Mouse (Mus musculus): ENCODE measurements around the gene Rbpjl. TPM values are rescaled to one million over a fixed set of nuclear protein-coding genes. Genes with fewer than 3 reads are reported as not detected.

The Rbpjl gene
- polyA plus RNA-seq, 1 experiment from 2014 or later, result 0.49 TPM

DNA sequence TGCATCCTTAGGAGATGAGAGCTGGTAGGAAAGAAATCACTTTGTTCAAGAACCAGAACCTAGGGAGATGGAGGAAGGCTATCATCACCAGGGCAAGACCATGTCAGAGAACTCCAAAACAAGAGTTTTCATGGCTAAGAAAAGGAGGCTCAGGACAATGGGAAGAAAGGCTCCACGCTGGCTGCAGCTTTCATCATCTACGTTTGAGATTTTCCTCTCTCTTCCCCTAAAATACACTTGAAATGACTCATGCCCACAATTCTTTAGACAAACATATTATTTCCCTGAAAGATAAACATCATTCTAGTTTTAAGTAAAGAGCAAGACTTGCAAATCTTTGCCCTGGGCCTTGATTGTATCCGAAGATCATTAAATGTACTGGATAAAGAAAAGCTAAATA is 31.6 kb upstream of the Rbpjl start:
- no peak overlapping the region for H3K9ac ChIP-seq (ENCODE audit: low read length)
- no peaks in the 10 kb centered on the region for H3K4me1 ChIP-seq (ENCODE audit: control insufficient read depth, insufficient read depth, low read length)
- 73% methylated on average over 3 of the region's 3 CpGs for WGBS
- H3K27me3 ChIP-seq (ENCODE audit: control insufficient read depth, insufficient read depth, low read length), result no peaks in the 10 kb centered on the region
- H3K4me2 ChIP-seq (ENCODE audit: low read depth, low read length), result no peak overlapping the region
- no peak for ATAC-seq (replicated peaks; ENCODE audit: extremely low read depth, insufficient read depth, low FRiP score)
- H3K4me3 ChIP-seq (ENCODE audit: low read length), result no peak overlapping the region
- no peaks in the 10 kb centered on the region for H3K9me3 ChIP-seq (replicated peaks; ENCODE audit: control insufficient read depth, low read length)
- no peaks in the 10 kb centered on the region for H3K36me3 ChIP-seq (ENCODE audit: control insufficient read depth, insufficient read depth)
- no peak overlapping the region for H3K27ac ChIP-seq (ENCODE audit: low read length)

DNA sequence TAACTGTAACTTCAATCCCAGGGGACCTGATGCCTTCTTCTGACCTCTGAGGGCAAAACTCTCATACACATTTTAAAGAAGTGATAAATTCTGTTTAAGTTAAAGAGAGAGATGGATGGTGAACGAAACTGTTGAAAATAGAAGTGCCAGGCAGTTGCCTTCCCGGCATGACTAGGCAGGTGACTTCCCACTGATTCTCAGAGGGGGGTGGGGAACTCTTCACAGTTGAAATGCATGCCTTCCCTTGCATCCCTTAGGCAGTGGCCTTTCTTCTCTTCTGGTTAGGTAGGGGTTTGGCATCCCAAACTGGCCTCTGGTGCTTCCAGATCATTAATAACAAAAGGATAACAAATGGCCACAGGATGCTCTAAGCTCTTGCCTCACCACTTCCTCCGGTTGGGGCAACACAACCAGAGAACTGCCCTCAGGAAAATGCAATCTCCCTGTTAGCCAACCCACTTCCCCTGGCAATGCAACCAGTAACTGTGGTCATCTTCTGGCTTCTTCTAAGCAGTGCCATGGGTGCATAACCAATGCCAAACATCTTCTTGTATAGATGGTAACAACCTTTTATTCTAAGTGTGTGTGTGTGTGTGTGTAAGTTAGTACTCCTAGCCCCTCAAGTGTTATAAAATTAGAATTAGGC is 30.4 kb upstream of the Rbpjl start:
- H3K9ac ChIP-seq (ENCODE audit: low read length), result no peak overlapping the region
- no peak overlapping the region for H3K27ac ChIP-seq (ENCODE audit: low read length)
- H3K4me1 ChIP-seq (ENCODE audit: control insufficient read depth, insufficient read depth, low read length), result no peaks in the 10 kb centered on the region
- ATAC-seq (replicated peaks; ENCODE audit: extremely low read depth, insufficient read depth, low FRiP score), result no peak
- H3K36me3 ChIP-seq (ENCODE audit: control insufficient read depth, insufficient read depth), result no peaks in the 10 kb centered on the region
- H3K4me2 ChIP-seq (ENCODE audit: low read depth, low read length), result no peak overlapping the region
- WGBS, result 26% methylated on average over 3 of the region's 3 CpGs
- no peaks in the 10 kb centered on the region for H3K27me3 ChIP-seq (ENCODE audit: control insufficient read depth, insufficient read depth, low read length)
- H3K9me3 ChIP-seq (replicated peaks; ENCODE audit: control insufficient read depth, low read length), result no peaks in the 10 kb centered on the region
- no peak overlapping the region for H3K4me3 ChIP-seq (ENCODE audit: low read length)

DNA sequence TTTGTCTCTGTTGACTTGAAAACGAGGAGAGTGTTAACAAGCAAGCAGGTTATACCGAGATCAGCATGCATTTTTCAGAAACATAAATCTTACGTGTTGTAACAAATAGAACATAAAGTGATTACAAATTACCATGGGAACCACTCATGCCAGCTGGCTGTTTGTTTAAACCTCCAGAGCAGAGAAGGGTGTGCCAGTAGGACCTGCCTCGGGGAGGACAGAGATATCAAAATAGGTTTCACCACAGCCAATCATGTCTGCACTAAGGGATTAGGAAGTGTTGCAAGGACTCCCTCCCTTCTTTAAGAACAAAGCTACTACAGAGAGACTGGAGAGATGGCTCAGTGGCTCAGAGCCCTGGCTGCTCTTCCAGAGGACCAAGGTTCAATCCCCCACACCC is 29.8 kb upstream of the Rbpjl start:
- WGBS, result 40% methylated on average over 4 of the region's 4 CpGs
- Histone ChIP-seq H3K4me1 (ENCODE audit: control insufficient read depth, insufficient read depth, low read length) (no peaks in the 10 kb centered on the region), H3K9ac (ENCODE audit: low read length) (no peak overlapping the region), H3K27me3 (ENCODE audit: control insufficient read depth, insufficient read depth, low read length) (no peaks in the 10 kb centered on the region), H3K36me3 (ENCODE audit: control insufficient read depth, insufficient read depth) (no peaks in the 10 kb centered on the region), H3K4me2 (ENCODE audit: low read depth, low read length) (no peak overlapping the region), H3K9me3 (replicated peaks; ENCODE audit: control insufficient read depth, low read length) (no peaks in the 10 kb centered on the region), H3K4me3 (ENCODE audit: low read length) (no peak overlapping the region), H3K27ac (ENCODE audit: low read length) (no peak overlapping the region)
- ATAC-seq (replicated peaks; ENCODE audit: extremely low read depth, insufficient read depth, low FRiP score), result no peak

DNA sequence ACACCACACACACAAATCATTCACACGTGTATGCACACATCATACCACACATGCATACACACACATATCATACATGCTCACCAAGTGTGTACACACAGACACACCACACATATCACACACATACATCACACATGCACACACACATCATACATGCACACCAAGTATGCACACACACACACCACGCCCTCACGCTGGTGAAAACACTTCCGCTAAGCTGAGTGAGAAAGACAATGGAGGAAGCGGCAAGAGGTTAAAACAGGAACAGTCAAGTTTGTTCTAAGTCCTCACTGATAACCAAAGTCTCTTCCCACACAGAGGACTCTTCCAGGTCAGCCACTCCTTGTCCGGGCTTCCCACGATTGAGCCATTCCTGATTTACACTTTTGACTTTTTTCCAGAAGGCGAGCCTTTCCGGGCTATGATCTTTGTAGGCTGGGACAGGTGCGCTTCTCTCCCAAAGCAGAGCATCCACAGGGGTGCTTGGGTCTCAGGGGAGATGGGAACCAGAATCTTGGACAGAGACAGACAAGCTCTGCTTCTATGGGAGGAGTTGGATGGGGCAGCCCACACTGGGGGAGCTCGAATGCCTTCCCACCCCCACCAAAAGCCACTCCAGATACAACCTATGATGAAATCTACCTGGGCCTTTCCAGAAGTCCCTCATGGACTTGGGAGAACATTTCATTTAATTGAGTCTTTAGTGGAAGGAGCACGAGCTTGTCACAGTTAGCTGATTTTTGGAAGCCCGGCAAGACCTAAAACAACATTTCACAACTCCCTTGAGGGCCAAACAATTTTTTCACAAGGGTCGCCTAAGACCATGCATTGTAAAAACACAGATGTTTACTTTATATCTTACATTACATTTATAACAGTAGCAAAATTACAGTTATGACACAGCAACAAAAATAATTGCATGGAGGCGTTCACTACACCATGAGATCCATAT is 25.2 kb upstream of the Rbpjl start:
- H3K36me3 ChIP-seq (ENCODE audit: control insufficient read depth, insufficient read depth), result no peaks in the 10 kb centered on the region
- 76% methylated on average over 15 of the region's 15 CpGs for WGBS
- no peak for ATAC-seq (replicated peaks; ENCODE audit: extremely low read depth, insufficient read depth, low FRiP score)

DNA sequence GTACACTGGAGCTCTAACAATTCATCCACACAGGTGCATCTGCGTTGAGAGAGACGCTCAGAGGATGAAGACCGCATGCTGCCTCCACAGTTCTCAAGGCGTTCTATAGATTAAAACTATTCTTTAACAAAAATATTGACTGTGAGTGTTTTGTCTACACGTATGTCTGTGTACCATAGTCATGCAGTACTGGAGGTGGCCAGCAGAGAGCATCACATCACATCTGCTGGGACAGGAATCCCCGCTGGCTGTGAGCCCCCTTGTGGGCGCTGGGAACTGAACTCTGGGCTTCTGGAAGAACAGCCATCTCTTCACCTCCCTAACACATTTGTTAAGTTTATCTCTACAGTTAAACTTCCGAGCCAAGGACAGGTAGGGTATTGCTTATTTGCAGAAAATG is 21.2 kb upstream of the Rbpjl start:
- 75% methylated on average over 8 of the region's 8 CpGs for WGBS
- Histone ChIP-seq H3K9me3 (replicated peaks; ENCODE audit: control insufficient read depth, low read length) (no peaks in the 10 kb centered on the region; the same call in 1 of the 2 replicates), H3K9ac (ENCODE audit: low read length) (no peak overlapping the region), H3K27me3 (ENCODE audit: control insufficient read depth, insufficient read depth, low read length) (no peaks in the 10 kb centered on the region), H3K27ac (ENCODE audit: low read length) (no peak overlapping the region), H3K4me3 (ENCODE audit: low read length) (no peak overlapping the region), H3K4me2 (ENCODE audit: low read depth, low read length) (no peak overlapping the region), H3K4me1 (ENCODE audit: control insufficient read depth, insufficient read depth, low read length) (no peaks in the 10 kb centered on the region), H3K36me3 (ENCODE audit: control insufficient read depth, insufficient read depth) (no peaks in the 10 kb centered on the region)
- no peak for ATAC-seq (replicated peaks; ENCODE audit: extremely low read depth, insufficient read depth, low FRiP score)

More for the DNA sequence above, 25.2 kb upstream of the Rbpjl start:
- H3K4me3 ChIP-seq (ENCODE audit: low read length), result no peak overlapping the region
- H3K4me1 ChIP-seq (ENCODE audit: control insufficient read depth, insufficient read depth, low read length), result no peaks in the 10 kb centered on the region
- no peak overlapping the region for H3K9ac ChIP-seq (ENCODE audit: low read length)
- H3K9me3 ChIP-seq (replicated peaks; ENCODE audit: control insufficient read depth, low read length), result no peaks in the 10 kb centered on the region; the same call in 1 of the 2 replicates
- H3K4me2 ChIP-seq (ENCODE audit: low read depth, low read length), result no peak overlapping the region
- H3K27me3 ChIP-seq (ENCODE audit: control insufficient read depth, insufficient read depth, low read length), result no peaks in the 10 kb centered on the region
- H3K27ac ChIP-seq (ENCODE audit: low read length), result no peak overlapping the region

DNA sequence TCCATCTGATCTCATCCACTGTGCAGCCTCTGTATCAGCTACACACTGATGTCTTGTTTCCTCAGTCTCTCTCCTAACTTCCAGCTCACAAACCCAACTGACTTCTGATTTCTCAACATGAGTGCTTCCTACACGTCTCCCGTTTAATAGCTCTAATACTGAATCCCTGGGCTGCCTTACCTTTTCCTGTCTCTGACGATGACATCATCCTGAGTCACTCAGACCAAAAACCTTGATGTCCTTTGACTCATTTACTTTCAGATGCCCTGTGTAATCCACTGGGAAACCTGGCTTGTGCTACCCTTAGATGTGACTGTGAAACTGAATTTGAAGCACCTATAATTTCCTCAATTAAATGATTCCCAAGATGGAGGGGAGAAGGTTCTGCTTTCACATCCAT is 20.0 kb upstream of the Rbpjl start:
- ATAC-seq (replicated peaks; ENCODE audit: extremely low read depth, insufficient read depth, low FRiP score), result no peak
- Histone ChIP-seq H3K27ac (ENCODE audit: low read length) (no peak overlapping the region), H3K4me1 (ENCODE audit: control insufficient read depth, insufficient read depth, low read length) (no peaks in the 10 kb centered on the region), H3K36me3 (ENCODE audit: control insufficient read depth, insufficient read depth) (no peaks in the 10 kb centered on the region), H3K9ac (ENCODE audit: low read length) (no peak overlapping the region), H3K9me3 (replicated peaks; ENCODE audit: control insufficient read depth, low read length) (no peaks in the 10 kb centered on the region; the same call in 1 of the 2 replicates), H3K4me3 (ENCODE audit: low read length) (no peak overlapping the region), H3K4me2 (ENCODE audit: low read depth, low read length) (no peak overlapping the region), H3K27me3 (ENCODE audit: control insufficient read depth, insufficient read depth, low read length) (peaks cover 3% of the 10 kb centered on the region; the same call in 1 of the 2 replicates)
- WGBS, result 69% methylated on average over 3 of the region's 3 CpGs

DNA sequence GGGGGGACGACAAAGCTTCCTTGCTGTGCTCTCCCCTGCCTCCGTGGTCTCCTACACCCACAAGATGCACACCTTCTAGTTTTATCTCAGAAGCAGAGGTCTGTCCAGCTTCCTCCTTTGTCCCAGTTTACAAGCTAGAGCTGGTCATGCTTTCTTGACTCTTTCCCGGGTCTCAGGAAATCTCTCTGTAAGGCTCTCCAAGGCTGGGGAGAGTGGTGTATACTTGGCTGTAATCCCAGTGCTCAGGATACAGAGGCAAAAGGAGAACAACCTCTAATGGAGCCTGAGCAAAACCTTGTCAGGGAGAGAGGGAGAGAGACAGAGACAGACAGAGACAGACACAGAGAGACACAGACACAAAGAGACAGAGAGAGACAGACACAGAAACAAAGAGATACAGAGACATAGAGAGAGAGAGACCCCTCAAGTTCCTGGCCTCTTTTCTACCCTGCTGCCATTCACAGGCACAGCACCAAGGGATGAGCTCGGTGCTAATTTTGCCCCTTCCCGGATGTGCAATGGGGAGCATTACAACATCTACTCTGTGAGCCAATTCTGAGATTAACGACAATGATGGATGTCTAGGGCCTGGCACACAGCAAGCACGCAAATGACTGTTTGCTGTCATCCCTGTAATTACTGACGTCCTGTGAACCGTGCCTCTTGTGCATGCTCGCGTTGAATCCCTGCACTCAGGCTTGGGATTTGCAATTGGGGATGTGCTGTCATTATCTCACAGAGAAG is 19.1 kb upstream of the Rbpjl start:
- H3K4me2 ChIP-seq (ENCODE audit: low read depth, low read length), result no peak overlapping the region
- H3K27me3 ChIP-seq (ENCODE audit: control insufficient read depth, insufficient read depth, low read length), result peaks cover 11% of the 10 kb centered on the region
- WGBS, result 50% methylated on average over 11 of the region's 11 CpGs
- no peaks in the 10 kb centered on the region for H3K4me1 ChIP-seq (ENCODE audit: control insufficient read depth, insufficient read depth, low read length)
- H3K9me3 ChIP-seq (replicated peaks; ENCODE audit: control insufficient read depth, low read length), result no peaks in the 10 kb centered on the region; the same call in 1 of the 2 replicates
- H3K27ac ChIP-seq (ENCODE audit: low read length), result no peak overlapping the region
- H3K9ac ChIP-seq (ENCODE audit: low read length), result no peak overlapping the region
- no peaks in the 10 kb centered on the region for H3K36me3 ChIP-seq (ENCODE audit: control insufficient read depth, insufficient read depth)
- no peak overlapping the region for H3K4me3 ChIP-seq (ENCODE audit: low read length)
- no peak for ATAC-seq (replicated peaks; ENCODE audit: extremely low read depth, insufficient read depth, low FRiP score)

DNA sequence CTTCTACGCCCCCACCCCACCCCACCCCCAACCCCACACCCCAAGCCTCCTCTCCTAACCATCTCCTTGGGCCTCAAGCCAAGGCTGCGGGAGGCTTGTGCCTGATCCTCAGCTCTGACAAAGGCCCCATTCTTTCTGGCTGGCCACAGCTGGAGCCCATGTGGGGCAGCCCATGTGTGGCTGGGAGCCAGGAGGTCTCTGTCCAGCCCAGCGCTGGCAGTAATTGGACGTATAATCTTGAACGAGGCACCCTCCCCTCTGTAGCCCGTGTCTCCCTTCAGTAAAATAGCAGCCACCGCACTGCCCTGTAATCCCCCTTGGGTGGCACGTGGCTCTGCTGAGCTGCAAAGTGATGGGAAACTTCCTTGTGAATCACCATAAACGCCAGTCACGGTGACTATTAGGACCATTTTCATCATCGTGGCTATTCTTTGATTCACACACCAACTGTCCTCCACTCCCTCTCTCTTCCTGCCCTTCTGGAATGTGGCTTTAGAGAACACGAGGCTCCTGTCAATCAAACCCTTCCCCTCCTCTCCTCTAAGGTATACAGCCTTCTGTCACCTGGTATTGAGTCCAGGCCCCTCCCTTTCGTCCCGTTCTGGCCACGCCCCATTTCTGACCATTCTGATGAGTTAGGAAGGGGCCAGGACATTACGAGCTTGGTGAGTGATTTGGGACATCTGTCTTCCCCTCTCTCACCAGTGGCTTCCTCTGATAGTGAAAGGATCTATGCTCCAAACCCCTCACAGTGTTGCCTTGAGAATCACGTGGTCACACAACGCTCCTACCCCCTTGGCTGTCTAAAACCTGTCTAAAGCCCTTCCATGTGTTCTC is 16.8 kb upstream of the Rbpjl start:
- no peak overlapping the region; the same call in 1 of the 2 replicates for H3K4me2 ChIP-seq (ENCODE audit: low read depth, low read length)
- H3K36me3 ChIP-seq (ENCODE audit: control insufficient read depth, insufficient read depth), result no peaks in the 10 kb centered on the region
- whole genome bisulfite sequencing, result 19% methylated on average over 18 of the region's 18 CpGs

More for the DNA sequence above, 16.8 kb upstream of the Rbpjl start:
- Histone ChIP-seq H3K9ac (ENCODE audit: low read length) (no peak overlapping the region), H3K9me3 (replicated peaks; ENCODE audit: control insufficient read depth, low read length) (no peaks in the 10 kb centered on the region; the same call in 1 of the 2 replicates), H3K27me3 (ENCODE audit: control insufficient read depth, insufficient read depth, low read length) (peaks cover 21% of the 10 kb centered on the region), H3K4me1 (ENCODE audit: control insufficient read depth, insufficient read depth, low read length) (0 out of 2 replicates have a peak, but pooled peaks cover 2% of the 10 kb centered on the region), H3K4me3 (ENCODE audit: low read length) (no peak overlapping the region), H3K27ac (ENCODE audit: low read length) (no peak overlapping the region)
- peak; percentile 50 for ATAC-seq (replicated peaks; ENCODE audit: extremely low read depth, insufficient read depth, low FRiP score)
